Mouse (Mus musculus) c-Kit-positive CD71-negative TER-119-negative erythroid progenitor cells, embryonic 14.5 days (primary cell): Measurements from ENCODE around the gene Hibch.

Experiments used
- DNase-seq: peaks from one replicate; pipeline ENCODE4 v3.0.0-alpha.2; 2013; ENCODE audit warnings: low read depth

Hibch gene

DNA sequence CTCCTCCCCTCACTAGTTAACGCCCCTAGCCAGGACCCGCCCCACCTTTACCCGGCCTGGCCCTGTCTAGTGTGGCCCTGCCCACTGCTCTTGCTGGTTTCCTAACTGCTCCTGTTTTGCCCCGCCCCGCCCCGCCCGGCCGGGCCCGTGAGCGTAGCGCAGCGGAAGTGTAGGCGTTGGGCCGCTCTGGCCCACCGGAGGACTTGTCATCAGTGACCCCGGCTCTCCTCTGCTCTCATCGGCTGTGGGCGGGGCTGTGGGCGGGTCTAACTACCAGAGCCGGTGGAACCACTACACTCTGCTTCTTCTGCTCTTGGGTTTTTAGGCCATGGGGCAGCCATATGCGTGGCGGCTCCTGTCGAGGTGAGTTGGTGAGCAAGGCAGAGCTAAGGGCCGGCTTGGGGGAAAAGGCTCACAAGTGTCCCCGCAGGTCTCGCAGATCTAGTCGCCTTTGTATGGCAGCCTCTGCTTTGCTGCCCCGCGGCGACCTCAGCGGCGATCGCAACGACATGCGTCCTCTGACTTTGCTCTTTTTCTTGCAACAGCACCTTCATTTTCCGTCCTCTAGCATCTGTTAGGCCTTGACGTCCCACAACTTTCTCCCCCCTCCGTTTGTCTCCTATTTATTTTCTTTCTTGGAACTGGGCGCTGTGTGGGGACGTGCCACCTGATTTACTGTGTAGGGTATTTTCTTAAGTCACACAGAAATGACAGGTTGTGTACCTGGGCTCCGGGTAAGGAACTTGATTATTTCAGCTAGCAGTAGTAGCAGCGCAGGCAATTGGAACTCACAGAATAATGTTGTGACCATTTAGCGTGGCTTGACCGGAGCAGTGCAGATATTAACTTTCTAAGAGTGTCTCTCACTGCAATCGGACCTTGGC is at the start of gene Hibch:
Gene Hibch, plus strand, starts transcription at position 148 of the 884 bp plus-strand sequence.
- DNase-seq: peak; percentile 99

DNA sequence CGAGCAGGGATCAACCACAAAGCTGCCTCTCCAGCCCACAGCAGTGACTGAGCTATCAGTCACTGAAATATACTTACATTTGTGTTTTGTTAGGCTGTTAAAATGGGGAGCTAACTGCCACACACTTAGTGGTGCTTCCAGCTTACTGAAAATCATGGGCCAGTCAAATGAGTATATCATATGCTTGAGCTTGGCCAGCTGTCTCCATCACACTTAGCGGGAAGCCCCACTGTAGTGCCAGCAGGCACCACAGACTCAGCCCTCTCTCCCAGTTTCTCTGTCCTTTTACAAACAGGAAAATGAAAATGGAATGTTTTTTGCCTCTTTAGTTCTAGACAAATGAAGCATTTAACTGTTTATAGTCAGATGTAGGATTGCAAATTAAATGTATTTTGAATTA is 48.8 kb upstream of the Hibch start:
- no peak for DNase-seq

DNA sequence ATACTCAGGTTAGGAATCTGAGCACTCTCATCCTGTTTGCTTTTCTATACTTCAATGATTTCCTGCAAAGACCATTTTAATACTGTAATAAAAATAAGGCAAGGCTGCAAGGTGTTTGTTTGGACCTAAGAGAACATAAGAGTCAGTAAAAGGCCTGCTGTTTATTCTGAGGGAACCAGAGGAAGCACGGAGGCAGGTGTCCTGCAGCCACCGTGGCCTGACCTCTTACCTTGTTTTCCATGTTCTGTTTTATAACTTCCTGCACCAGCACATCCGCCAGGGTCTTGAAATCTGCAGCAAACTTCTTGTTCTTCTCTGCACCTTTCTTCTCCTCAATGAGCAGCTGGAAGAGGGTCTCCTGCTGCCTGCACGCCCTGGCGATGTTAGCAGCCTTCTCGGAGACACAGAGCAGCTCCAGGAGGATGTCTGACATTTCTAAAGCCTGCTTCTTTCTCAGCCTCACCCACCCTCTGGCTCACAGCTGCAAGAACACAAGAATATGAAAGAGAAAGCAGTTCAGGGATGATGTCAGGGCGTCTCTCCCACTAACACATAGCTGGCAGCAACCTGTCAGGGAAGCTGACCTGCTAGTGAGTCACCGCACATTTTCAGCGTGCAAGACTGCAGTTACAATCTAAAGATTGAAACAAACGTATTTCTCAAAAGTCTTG is 45.5 kb upstream of the Hibch start:
- DNase-seq: no peak

DNA sequence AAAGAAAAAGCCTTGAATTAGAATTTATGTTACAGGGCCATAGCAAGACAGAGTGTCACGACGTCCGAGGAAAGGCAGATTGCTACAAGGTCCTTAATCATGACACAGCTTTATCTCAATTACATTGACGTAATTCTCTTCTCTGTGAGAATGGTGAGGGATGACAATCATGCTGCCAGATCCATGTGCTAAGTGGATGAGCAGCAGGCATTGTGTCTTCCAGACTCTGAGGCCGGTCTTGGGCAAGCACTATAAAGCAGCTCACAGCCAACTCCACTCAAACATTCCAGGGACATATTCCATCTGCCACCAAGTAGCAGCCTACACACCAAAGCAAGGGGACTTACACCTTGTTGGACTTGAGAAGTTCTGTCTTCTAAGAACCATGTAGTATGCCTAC is 45.0 kb upstream of the Hibch start:
- no peak for DNase-seq

- DNase-seq: peak; percentile 58
Measured at GRCm38 (mm10) chr1:52800340-52800740, 44.4 kb upstream of the Hibch start.

DNA sequence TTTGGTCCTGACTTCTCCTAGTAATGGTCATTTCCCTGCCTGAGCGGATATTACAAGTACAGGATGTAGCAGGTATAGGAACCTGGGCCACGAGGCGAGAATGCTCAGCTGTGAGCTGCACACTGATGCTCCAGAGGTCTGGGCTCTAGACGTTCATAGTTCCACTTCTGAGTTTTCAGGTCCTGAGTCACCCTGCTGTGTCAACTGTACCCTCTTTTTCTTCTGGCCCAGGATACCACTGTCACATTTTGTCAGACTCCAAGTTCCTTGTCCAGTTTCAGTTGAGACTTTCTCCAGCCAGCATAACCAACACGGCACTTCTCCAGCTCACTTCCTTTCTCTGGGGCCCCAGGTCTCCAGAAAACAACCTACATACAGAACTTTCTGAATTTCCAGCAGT is 43.1 kb upstream of the Hibch start:
- DNase-seq: no peak

- no peak for DNase-seq
Measured at GRCm38 (mm10) chr1:52802406-52802975, 42.2 kb upstream of the Hibch start.

GRCm38 (mm10) chr1:52805041-52805440 is 39.7 kb upstream of the Hibch start:
- no peak for DNase-seq

- DNase-seq: no peak
Measured at GRCm38 (mm10) chr1:52808456-52808855, 36.3 kb upstream of the Hibch start.

DNA sequence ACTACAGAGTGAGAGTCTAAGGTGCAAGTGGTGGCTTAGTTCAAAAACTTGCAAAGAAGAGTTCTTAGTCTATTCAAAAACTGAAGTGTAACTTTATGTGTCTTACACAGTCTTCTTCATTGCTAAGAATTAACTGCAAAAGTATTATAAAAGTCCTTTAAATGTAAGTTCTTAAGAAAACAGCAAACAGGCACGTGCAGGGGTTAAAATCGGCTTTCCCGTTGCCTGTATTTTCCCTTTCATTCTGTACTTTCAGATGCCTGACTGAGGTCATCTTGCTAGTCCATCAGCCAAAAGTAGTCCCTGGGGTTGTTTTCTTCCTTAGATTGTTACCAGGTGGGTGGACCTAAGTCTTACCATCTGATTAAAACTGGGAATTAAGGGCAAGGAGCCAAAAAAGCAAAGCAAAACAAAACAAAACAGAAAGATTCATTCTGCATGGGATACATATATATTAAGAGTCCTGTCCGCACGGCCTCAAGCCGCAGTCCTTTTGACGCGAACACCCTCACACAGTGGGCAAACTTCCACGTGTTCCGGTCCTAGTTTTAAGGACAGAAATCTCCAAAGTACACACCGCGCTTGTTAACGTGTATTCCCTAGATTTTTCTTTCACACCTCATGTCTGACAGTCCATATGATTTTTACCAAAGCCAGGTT is 28.4 kb upstream of the Hibch start:
- DNase-seq: no peak

- peak; percentile 62 for DNase-seq
Measured at GRCm38 (mm10) chr1:52816910-52817812, 27.6 kb upstream of the Hibch start, which contains the start of gene Inpp1. TSS of gene Inpp1 (minus strand) at chr1:52817688.

DNA sequence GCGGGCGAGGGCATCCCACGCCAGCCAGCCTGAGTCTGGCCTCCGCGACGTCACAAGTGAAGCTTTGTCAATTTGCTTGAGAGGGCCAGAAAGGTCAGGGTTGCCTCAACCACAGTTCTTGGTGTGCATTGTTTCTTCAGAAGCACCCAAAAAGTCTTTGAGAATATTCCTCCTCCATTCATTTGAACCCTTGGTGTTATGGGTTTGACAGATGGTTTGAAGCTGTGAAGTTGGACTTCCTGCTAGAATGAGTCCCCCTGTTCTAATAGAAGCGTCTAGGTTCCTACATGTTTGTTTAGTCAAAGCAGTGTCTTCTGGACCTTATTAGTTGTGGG is 26.9 kb upstream of the Hibch start:
- DNase-seq: no peak

- DNase-seq: no peak
Measured at GRCm38 (mm10) chr1:52839099-52839498, 5.6 kb upstream of the Hibch start.

- no peak for DNase-seq
Measured at GRCm38 (mm10) chr1:52844354-52844753, 375 bp upstream of the Hibch start.

DNA sequence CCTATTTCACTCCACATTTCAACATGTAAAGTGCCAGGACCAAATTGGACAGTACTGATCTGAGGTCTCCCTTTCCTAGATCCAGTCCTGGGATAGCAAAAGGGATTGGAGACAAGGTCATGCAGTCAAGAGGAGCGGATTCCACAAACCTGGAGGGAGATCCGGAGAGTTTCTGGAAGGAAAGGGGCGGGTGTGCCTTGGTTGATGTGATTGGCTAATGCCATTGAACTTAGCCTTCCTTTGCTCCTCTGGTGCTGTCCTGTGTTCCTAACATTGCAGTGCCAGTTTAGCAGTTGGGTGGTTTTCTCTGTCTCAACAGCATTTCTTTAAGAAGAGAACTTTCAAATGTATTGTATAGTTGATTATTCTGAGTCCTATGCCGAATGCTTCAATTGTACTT is 1.8 kb downstream of the Hibch start:
- DNase-seq: no peak

DNA sequence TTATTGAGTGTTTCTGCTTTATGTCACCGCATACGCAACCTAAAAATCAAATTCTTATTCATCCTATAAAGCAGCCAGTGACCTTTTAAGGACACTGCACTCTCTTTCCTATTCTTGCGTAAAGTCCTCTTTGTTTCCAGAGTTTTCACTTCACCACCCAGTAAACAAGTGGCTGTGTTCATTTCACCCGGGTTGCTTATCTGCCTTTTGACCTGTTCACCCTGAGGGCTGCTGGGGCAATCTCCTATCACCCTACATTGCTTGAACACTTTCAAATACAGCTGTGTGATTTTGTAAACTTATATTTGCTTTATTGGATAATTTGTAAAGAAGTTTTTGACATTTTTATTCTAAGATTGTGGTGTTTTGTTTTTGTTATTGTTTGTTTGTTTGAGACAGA is 4.7 kb downstream of the Hibch start:
- no peak for DNase-seq

DNA sequence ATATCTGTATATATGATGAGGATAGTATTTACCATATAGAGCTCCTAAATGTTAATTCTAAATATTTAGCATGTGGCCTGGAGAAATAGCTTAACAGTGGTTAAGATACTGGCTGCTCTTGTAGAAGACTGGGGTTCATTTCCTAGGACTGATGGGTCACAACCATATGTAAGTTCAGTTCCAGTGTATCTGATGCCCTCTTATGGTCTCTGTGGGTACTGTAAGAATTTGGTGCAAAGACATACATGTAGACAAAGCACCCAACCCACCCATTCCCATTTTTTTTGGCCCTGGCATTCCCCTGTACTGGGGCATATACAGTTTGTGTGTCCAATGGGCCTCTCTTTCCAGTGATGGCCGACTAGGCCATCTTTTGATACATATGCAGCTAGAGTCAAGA is 9.3 kb downstream of the Hibch start:
- peak; percentile 48 for DNase-seq

- no peak for DNase-seq
Measured at GRCm38 (mm10) chr1:52855904-52856601, 11.3 kb downstream of the Hibch start.

DNA sequence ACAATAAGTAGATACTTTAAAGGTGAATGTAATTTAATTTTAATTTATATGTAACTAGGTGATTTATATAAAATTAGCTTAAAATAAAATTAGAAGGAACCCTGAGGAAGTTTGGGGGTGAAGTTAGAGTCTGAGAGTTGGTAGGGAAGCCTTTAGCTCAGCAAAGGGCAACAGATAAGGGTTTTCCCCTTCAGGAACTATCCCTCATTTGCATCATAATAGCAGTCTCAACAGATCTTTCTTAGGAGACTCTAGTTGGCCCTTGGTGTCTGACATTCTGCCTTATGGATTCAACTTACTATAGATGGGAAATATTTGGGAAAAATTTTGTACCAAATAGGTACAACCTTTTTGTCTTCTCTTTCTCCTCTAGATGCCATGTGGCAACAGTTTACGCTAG is 19.5 kb downstream of the Hibch start:
- no peak for DNase-seq

DNA sequence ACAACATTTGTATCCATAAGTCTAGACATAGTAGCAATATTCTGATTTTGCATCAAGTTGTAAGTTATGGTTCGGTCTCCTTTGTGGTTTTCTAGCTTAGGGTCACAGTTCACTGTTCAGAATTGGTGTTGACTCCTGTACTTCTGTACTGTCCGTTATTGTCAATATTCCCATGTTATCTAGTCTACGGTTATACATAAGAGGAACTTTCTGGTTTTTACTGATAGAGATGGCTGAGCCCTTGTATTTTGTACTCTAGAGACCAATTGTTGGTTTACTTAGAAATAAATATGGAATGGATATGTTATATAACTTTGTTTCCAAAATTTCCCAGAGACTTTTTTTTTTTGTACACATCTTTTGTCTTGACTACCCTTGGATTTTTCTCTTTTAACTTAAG is 21.3 kb downstream of the Hibch start:
- no peak for DNase-seq

GRCm38 (mm10) chr1:52867876-52868275 is 23.1 kb downstream of the Hibch start:
- no peak for DNase-seq
